Mouse (Mus musculus) B cell, adult 62 days (primary cell): ENCODE data around the gene Acp6. TPM values are rescaled to one million over a fixed set of nuclear protein-coding genes. Genes with fewer than 3 reads are reported as not detected.

Experiments used
- total RNA-seq: library from RNA; stranded (reverse); gene quantifications from 4 replicates; pipeline ENCODE4 v1.2.4, GENCODE M21; 2023

Acp6 gene
- total RNA-seq, result 36.3 to 44.2 TPM (median 39.6 TPM) in 4 replicates

DNA sequence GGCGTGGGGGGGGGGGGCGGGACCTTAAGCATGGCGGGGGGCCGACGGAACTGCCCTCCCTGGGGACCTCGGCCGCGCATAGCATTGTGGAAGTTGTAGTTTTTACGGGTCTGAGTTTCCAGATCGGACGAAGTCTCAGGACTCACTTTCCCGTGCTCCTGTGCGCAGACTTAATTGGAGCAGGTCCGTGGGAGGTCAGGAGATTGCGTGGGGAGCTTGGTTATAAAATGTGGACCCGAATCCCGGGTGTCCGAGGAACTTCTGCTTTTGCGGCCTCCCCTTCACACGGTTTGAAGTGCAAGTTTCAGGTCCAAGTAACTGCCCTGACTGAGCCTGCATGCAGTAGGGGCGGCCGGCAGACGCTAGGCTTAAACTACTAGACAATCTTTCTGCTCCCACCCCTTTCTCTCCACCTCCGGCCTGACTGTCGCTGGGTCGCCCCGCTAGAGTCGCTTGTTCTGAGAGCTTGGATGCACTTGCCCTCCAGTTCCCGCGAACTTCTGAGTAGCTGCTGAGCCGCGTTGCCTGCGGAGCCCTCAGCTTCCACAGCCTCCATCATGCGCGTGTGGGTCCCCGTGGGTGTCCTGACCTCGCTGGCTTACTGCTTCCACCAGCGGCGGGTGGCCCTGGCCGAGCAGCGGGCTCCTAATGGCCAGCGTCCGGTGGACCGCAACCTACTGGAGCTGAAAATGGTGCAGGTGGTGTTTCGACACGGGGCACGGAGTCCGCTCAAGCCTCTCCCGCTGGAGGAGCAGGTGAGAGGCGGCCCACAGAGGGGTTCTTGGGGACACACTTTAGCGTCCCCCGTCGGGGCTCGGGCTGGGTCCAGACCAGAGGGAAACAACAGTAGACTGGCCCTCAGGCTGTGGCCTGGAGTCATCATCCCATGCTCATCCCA, at the start of gene Acp6:
TSS of gene Acp6 (plus strand) at position 167 of the 898 bp plus-strand sequence.

Other genes with a start within 250 kb of the Acp6 start
- not detected in 4 replicates for gene Gja8, start 232.8 kb upstream of the Acp6 start, total RNA-seq
- 60.9 to 69.1 TPM (median 65.1 TPM) in 4 replicates for gene Bcl9, start 139.1 kb downstream of the Acp6 start, total RNA-seq